Mouse (Mus musculus) ES-E14 (cell line): Measurements from ENCODE around the gene Gstp2.

Experiments
- CHD2 ChIP-seq: IDR thresholded peaks from 2 replicates; pipeline ENCODE4 v1.6.1; 2014; ENCODE audit warnings: mild to moderate bottlenecking, low read depth, low read length, inconsistent platforms
- HCFC1 ChIP-seq: IDR thresholded peaks from 2 replicates; pipeline ENCODE4 v1.6.1; 2012; ENCODE audit warnings: low read length, inconsistent platforms, borderline replicate concordance; ENCODE audit not compliant: insufficient read depth
- MAFK ChIP-seq: IDR thresholded peaks from 2 replicates; pipeline ENCODE4 v1.6.1; 2014; ENCODE audit warnings: mild to moderate bottlenecking, low read depth, low read length, inconsistent platforms; ENCODE audit not compliant: insufficient read depth
- ZNF384 ChIP-seq: IDR thresholded peaks from 2 replicates; pipeline ENCODE4 v1.6.1; 2012; ENCODE audit warnings: low read depth, low read length, inconsistent platforms

GRCm38 (mm10) chr19:4066280-4066679 is 20.5 kb upstream of the Gstp2 start:
- TF ChIP-seq ZNF384 (no peak), CHD2 (no peak), MAFK (no peak), HCFC1 (no peak)
